Mouse (Mus musculus) cerebellum, postnatal 36 days (tissue): ENCODE data around the gene Dzip1l.

ENCODE experiments used
- DNase-seq, 2 experiments: peaks; one replicate each; pipeline ENCODE4 v3.0.0; 2021 to 2022; ENCODE audit warnings: mixed read lengths in 2 of 2

Dzip1l gene

GRCm38 (mm10) chr9:99661606-99662166, 32.4 kb downstream of the Dzip1l start:
- no peak for DNase-seq

DNA sequence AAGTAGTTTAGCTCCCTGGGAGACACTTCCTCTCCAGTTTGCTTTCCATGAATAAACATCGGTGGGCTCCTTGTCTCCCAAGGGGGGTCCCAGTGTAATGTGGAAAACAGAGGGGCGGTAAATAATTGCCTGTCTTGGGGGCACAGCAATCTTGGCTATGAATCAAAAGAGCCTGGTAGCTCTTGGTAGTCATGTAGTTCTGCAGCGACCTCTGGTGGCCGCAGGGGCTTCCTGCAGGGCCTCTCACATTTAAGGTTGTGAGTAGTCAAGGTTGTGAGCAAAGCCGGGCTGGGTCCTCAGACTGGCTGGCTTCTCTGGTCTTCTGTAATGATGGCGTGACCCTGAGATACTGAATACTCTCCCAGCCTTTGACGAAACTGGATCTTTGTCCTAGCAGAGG, 33.1 kb downstream of the Dzip1l start:
- DNase-seq: peak; percentile 62

GRCm38 (mm10) chr9:99662887-99663286, 33.6 kb downstream of the Dzip1l start:
- DNase-seq: no peak

DNA sequence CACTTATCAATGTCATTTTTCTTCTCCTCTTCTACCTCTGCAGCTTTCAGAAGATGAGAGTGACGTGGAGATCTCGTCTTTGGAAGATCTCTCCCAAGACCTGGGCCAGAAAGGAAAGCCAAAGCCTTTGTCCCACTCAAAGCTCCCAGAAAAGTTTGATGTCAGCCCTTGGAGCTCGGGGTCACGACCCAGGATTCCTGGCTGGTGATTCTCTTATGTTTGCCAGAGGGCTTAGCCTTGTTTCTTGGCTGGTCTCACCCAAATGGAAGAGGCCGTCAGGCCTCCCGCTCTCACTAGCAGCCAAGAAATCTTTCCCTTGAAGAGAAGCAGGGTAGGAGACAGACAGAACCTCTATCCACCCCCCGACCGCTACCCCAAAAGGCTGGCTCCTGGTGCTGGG, 38.3 kb downstream of the Dzip1l start:
- no peak for DNase-seq

GRCm38 (mm10) chr9:99671603-99672002, 42.3 kb downstream of the Dzip1l start:
- no peak for DNase-seq

DNA sequence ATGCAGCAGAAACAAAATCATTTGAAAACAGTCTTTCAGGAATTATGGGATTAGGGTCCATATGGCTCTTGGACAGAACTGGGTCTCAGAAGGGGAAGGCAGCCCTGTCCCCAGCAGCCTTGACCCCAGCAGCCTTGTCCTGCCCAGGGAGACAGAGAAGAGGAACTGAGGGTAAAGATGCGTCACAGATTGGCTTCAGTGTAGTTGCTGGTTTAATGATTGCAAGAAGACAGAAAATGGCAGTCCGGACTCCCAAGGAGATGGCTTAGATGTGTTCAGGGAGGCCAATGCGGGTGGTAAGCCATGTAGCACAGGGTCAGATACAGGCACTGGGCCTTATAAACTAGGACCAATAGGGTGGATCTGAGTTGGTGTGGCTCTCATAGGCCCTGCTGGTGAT, 46.4 kb downstream of the Dzip1l start:
- no peak for DNase-seq

DNA sequence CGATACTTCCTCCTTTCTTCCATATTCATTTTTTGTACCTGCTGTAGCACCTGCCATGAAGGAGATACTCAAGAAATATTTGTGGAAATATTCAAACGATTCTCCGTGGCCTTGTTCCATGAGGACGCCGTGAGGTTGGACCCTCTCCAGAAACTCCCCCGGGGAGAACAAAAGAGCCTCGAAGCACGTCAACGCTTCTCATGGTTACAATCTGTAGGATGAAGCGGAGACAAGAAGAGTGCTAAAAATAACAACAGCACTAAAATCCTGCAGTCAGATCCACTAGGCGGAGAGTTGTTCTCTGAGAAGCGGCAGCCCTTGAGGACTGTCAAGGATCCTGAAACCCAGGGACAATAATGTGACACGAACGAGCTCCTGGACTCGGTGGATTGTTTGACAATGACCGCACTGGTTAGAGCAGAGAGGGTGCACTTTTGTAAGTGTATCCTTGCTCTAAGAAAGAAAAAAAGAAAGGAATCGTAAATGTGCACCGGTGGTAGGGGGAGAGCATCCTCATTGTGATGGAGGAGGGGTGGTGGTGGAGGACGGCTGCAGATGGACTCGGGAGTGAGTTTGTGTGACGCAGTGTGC, 52.8 kb downstream of the Dzip1l start:
- DNase-seq: no peak

DNA sequence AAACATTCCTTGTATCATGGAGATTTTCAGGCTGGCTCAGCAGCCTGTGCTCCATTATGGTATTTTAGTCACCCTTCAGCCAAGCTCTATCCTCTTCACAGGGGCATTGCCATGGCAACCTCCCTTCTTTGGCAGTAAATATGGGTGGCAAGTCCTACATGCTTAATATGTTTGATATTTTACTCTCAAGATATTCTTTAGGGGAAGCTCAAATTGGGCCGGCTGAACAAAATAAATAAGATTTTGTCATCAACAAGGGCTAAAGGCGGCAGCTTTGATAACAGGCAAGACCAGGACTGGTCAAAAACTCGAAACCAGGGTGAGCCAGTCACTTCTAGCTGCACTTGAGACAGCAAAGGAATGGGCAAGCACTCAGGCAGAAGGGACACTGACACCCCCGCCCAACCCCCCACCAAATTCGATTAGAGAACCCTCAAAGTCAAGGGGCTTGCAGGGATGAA, 55.8 kb downstream of the Dzip1l start:
- DNase-seq: no peak

DNA sequence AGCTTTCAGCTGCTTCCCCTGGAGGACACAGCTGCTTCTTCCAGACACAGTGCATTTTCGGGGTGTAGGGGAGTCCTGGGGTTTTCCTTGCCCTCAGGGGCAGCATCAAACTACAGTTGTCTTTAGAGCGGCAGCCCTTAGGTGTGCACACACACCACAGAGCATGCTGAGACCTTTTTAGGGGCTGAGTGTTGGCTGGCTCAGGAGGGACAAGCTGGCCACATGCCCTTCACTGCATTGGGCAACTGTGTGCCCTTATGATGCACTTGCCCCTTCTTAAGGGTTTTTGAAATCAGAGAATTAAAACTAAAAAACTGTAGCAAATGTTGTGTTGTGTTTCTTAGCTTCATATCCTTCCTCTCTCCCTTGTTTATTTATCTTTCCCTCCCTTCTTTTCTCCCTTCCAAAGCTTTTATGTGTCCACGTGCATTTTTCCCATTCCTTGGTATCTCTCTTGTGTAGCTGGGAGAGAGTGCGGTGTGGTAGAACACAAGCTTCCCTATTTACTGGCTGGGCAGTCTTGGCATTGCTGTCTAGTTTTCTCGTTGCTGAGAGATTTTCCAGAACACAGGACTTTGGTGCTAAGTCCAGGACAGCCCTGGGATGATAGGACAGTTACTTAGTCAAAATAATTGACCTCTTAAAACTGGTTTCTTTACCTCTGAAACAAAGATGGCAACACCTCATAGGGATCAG, 56.4 kb downstream of the Dzip1l start:
- no peak for DNase-seq

DNA sequence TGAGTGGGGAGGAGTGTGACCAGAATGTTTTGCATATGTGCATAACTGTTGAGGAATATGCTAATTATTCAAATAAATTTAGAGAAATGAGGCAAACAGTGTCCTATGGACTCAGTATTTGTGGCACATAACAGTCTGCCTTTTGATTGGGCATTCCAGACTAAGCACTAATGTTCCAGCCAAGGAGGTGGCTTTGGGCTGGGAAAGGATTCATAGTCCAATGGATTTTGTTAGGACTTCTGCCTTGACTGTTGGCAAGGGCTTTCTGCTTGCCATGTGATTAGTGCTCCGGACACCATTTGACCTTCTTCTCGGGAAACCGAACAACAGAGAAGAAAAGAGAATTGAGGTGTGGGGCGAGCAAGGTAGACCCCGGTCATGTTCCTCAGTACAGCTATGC, 60.5 kb downstream of the Dzip1l start:
- no peak for DNase-seq

DNA sequence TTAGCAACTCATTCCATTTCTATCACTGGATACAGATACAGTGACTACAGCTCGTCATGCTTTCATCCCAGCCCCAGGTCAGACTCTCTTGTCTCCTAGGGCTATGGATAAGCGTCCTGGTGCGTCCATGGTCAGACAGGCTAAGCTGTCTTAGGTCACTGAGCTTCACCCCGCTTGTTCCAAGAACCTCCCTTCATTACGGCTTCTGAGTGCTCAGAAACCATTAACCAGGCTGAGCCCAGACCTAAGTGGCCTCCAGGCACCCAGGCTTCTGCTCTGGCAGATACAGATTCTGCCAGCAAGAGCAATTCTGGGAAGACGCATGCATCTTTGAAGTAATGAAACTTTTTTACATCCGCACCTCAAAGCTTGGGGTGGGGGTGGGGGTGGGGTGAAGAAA, 61.1 kb downstream of the Dzip1l start:
- DNase-seq: no peak

GRCm38 (mm10) chr9:99694961-99695360, 65.7 kb downstream of the Dzip1l start:
- DNase-seq: no peak

- no peak for DNase-seq
These were observed 70.6 kb downstream of the Dzip1l start for GRCm38 (mm10) chr9:99699752-99700389.

DNA sequence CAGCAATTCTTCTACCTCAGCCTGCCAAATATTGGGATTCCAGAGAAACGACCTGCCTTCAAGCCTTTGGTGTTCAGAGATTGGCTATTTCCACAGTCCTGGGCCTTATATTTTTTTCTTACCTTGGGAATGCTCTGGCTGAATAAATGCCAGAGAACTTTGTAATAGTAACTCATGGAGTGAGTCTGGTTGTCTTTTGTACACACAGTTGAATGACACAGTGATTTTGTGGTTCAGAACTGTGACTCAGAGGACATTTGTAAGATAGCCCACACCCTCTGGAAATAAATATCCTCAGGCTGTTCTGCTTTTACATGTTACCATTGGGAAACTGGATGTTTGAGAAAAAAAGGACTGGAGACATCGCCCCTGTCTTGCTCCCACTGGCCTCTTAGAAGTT, 71.9 kb downstream of the Dzip1l start:
- no peak for DNase-seq

DNA sequence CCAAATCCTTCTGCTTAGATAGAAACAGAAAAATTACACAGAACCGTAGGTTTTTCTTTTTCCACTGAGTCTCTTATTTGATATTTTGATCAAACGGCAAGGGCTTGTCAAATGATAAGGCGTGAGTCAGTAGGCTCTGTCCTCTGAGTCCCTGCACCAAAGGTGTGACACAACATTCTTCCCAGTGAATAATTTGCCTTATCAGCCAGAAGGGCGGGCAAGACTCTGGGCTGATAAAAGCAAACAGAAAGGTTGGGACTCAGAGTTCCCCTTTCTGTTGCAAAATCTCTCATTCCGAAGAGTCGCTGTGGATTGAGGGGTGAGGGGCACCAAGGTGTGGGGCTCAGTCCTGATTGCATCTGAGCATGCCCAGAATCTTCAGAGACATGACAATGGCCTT, 72.9 kb downstream of the Dzip1l start:
- DNase-seq: no peak

DNA sequence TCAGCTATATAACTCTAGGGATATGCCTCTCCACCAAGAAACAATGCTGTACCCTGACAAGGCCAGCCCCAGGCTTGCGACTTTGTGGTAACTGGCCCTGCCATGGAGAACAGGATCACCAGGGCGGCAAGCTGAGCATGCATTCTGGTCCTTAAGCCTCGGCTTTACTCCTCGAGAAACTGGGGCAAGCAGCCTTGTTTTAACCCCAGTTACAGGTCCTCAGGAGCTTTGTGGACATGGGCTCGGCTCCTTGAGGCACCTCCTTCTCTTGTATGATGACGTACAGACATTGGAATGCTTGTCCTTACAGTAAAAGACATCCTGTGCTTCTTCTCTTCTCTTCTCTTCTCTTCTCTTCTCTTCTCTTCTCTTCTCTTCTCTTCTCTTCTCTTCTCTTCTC, 74.4 kb downstream of the Dzip1l start:
- DNase-seq: no peak

- no peak for DNase-seq
These were observed 77.0 kb downstream of the Dzip1l start for GRCm38 (mm10) chr9:99706264-99706663.

- DNase-seq: no peak
These were observed 78.3 kb downstream of the Dzip1l start for GRCm38 (mm10) chr9:99707425-99708126.

GRCm38 (mm10) chr9:99709588-99710248, 80.4 kb downstream of the Dzip1l start:
- DNase-seq: no peak

DNA sequence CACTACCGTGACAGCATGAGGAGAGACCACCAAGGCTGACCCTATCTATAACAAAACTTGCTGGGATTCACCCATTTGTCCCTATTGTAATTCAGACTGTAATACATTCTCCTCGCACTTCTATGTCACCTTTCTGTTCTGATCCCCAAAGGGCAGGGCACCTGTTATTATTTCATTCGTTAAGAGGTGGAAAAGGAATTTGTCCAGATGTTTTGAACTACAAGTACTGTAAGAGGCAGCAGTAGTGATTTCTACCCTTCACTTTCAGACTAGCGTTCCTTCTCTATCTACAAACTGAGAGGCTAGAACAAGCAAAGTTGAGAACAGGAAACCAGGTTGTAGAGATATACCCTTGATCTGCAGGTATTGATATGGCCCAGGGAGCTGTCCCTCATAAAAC, 81.0 kb downstream of the Dzip1l start:
- DNase-seq: no peak

GRCm38 (mm10) chr9:99717134-99717533, 87.8 kb downstream of the Dzip1l start, which contains the start of gene Cldn18:
Gene Cldn18 (minus strand): TSS chr9:99717267.
- no peak for DNase-seq
